Mouse (Mus musculus) stomach, embryonic 14.5 days (tissue): Measurements from ENCODE around the gene Gm11564. TPM values are rescaled to one million over a fixed set of nuclear protein-coding genes. Genes with fewer than 3 reads are reported as not detected.

Experiments
- polyA plus RNA-seq: library from polyadenylated mRNA; unstranded; fragments of >200 nt; fragmentation: Nextera tagmentation; extraction: Ambion mirVana; gene quantifications from 2 replicates; pipeline ENCODE4 v1.2.1, GENCODE M21; 2014

Gene Gm11564
- polyA plus RNA-seq, 1 experiment from 2014 or later, result not detected

Other genes with a start within 250 kb of the Gm11564 start
- gene Krtap3-1, start 249.0 kb downstream of the Gm11564 start, polyA plus RNA-seq, result not detected in 2 replicates
- not detected in 2 replicates for gene Krtap1-5, start 234.7 kb downstream of the Gm11564 start, polyA plus RNA-seq
- not detected in 2 replicates for gene Krtap1-4, start 232.0 kb downstream of the Gm11564 start, polyA plus RNA-seq
- not detected in 2 replicates for gene Krtap1-3, start 224.3 kb downstream of the Gm11564 start, polyA plus RNA-seq
- gene Krtap9-3, start 217.6 kb downstream of the Gm11564 start, polyA plus RNA-seq, result not detected in 2 replicates
- not detected in 2 replicates for gene Gm11938, start 212.4 kb downstream of the Gm11564 start, polyA plus RNA-seq
- gene Gm11937, start 205.5 kb downstream of the Gm11564 start, polyA plus RNA-seq, result not detected in 2 replicates
- gene Krtap2-4, start 200.8 kb downstream of the Gm11564 start, polyA plus RNA-seq, result not detected in 2 replicates
- not detected in 2 replicates for gene Gm11562, start 195.2 kb downstream of the Gm11564 start, polyA plus RNA-seq
- not detected in 2 replicates for gene Krtap4-1, start 187.4 kb downstream of the Gm11564 start, polyA plus RNA-seq
- not detected in 2 replicates for gene Krtap4-2, start 180.6 kb downstream of the Gm11564 start, polyA plus RNA-seq
- not detected in 2 replicates for gene Krtap4-7, start 171.6 kb downstream of the Gm11564 start, polyA plus RNA-seq
- gene Gm11555, start 165.4 kb downstream of the Gm11564 start, polyA plus RNA-seq, result not detected in 2 replicates
- not detected in 2 replicates for gene Gm11563, start 156.7 kb downstream of the Gm11564 start, polyA plus RNA-seq
- not detected in 2 replicates for gene Krtap4-6, start 149.7 kb downstream of the Gm11564 start, polyA plus RNA-seq
- not detected in 2 replicates for gene Gm14190, start 124.9 kb downstream of the Gm11564 start, polyA plus RNA-seq
- not detected in 2 replicates for gene Gm14180, start 81.4 kb downstream of the Gm11564 start, polyA plus RNA-seq
- not detected in 2 replicates for gene Gm11595, start 42.8 kb downstream of the Gm11564 start, polyA plus RNA-seq
- not detected in 2 replicates for gene Krtap4-8, start 35.0 kb downstream of the Gm11564 start, polyA plus RNA-seq
- not detected in 2 replicates for gene Krtap4-9, start 30.5 kb downstream of the Gm11564 start, polyA plus RNA-seq
- not detected in 2 replicates for gene Gm11596, start 22.2 kb downstream of the Gm11564 start, polyA plus RNA-seq
- not detected in 2 replicates for gene Gm11569, start 16.7 kb downstream of the Gm11564 start, polyA plus RNA-seq
- not detected in 2 replicates for gene Gm11554, start 11.2 kb downstream of the Gm11564 start, polyA plus RNA-seq
- gene Krtap4-13, start 5.8 kb downstream of the Gm11564 start, polyA plus RNA-seq, result not detected in 2 replicates
- gene 2300003K06Rik, start 22.4 kb upstream of the Gm11564 start, polyA plus RNA-seq, result not detected in 2 replicates
- not detected in 2 replicates for gene Krtap4-16, start 35.9 kb upstream of the Gm11564 start, polyA plus RNA-seq
- gene Gm11568, start 42.3 kb upstream of the Gm11564 start, polyA plus RNA-seq, result not detected in 2 replicates
- gene Gm11559, start 48.8 kb upstream of the Gm11564 start, polyA plus RNA-seq, result not detected in 2 replicates
- not detected in 2 replicates for gene Krtap9-1, start 57.7 kb upstream of the Gm11564 start, polyA plus RNA-seq
- not detected in 2 replicates for gene Gm11567, start 63.5 kb upstream of the Gm11564 start, polyA plus RNA-seq
- not detected in 2 replicates for gene Krtap31-1, start 92.3 kb upstream of the Gm11564 start, polyA plus RNA-seq
- not detected in 2 replicates for gene Gm11565, start 99.1 kb upstream of the Gm11564 start, polyA plus RNA-seq
- not detected in 2 replicates for gene Krtap31-2, start 120.6 kb upstream of the Gm11564 start, polyA plus RNA-seq
- gene Krtap9-5, start 132.8 kb upstream of the Gm11564 start, polyA plus RNA-seq, result not detected in 2 replicates
- not detected in 2 replicates for gene Krtap29-1, start 163.4 kb upstream of the Gm11564 start, polyA plus RNA-seq
- gene Krtap16-1, start 170.9 kb upstream of the Gm11564 start, polyA plus RNA-seq, result not detected in 2 replicates
- not detected in 2 replicates for gene Krtap17-1, start 178.3 kb upstream of the Gm11564 start, polyA plus RNA-seq
- gene Krt33a, start 200.5 kb upstream of the Gm11564 start, polyA plus RNA-seq, result not detected in 2 replicates
- gene Krt33b, start 214.2 kb upstream of the Gm11564 start, polyA plus RNA-seq, result 0.26 TPM in 1 of 2 replicates, not detected in the other
- gene Krt34, start 225.9 kb upstream of the Gm11564 start, polyA plus RNA-seq, result 0.36 TPM in 1 of 2 replicates, not detected in the other
- 0.67 and 0.69 TPM in 2 replicates for gene Krt31, start 234.9 kb upstream of the Gm11564 start, polyA plus RNA-seq